Mouse (Mus musculus): ENCODE measurements around the gene Jmjd1c. TPM values are rescaled to one million over a fixed set of nuclear protein-coding genes. Genes with fewer than 3 reads are reported as not detected.

Gene Jmjd1c
- polyA plus RNA-seq, 1 experiment, result 42.4 TPM

DNA sequence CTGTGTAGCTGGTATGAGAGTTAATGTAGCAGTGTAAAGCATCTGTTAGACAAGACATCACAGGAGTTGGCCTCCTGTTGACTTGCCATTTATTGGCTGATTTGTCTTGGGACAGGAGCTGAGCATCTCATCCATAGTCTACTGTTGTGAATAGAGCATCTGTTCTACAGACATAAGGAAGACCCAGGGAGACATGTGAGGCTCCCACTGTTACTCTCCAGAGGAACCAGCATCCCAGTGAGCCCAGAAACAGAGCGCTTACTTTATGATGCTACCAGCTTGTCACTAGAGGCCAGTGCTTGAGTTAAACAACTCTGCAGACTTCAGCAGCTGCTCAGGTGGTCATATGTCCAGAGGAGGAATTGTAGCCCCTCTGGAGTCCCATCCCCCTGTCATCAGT, 157.2 kb downstream of the Jmjd1c start:
- no peak for DNase-seq (ENCODE audit: low read depth)
- TF ChIP-seq CTCF (IDR thresholded peaks at IDR 0.05; ENCODE audit: borderline replicate concordance, extremely low read depth, insufficient read depth, insufficient read length) (no peak), POLR2A (IDR thresholded peaks at IDR 0.05; ENCODE audit: borderline replicate concordance, extremely low read depth, insufficient read depth, insufficient read length, poor library complexity, severe bottlenecking) (no peak)

DNA sequence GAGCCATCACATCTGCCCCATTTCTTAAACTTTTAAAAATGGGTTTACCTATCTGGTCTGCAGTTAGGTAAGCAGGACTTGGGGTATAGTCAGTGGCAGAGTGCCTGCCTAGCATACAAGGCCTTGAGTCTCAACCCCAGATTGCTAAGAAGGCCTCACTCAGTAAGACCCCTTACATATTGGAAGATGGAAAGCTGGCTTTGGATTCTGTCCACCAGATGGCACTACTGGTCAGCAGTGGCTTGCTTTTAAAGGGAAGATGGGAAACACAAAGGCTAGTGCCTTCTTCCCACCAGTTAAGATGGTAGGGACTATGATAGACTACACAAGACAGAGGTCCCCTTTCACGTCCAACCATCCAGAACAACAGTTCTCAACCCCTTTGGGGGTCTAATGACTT, 168.9 kb downstream of the Jmjd1c start:
- DNase-seq (ENCODE audit: low read depth), result peak; percentile 70
- TF ChIP-seq CTCF (IDR thresholded peaks at IDR 0.05; ENCODE audit: borderline replicate concordance, extremely low read depth, insufficient read depth, insufficient read length) (peak; percentile 64; the same call in 1 of the 2 replicates), POLR2A (IDR thresholded peaks at IDR 0.05; ENCODE audit: borderline replicate concordance, extremely low read depth, insufficient read depth, insufficient read length, poor library complexity, severe bottlenecking) (no peak)

DNA sequence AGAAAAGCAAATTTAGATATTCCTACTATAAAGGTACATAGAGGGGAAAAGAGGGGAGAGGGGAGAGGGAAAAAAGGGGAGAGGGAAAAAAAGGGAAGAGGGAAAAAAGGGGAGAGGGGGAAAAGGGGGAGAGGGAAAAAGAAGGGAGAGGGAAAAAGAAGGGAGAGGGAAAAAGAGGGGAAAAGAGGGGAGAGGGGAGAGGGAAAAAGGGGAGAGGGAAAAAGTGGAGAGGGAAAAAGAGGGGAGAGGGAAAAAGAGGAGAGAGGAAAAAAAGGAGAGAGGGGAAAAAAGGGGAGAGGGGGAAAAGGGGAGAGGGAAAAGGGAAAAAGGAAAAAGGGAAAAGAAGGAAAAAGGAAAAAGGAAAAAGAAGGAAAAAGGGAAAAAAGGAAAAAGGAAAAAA, 180.0 kb downstream of the Jmjd1c start:
- DNase-seq (ENCODE audit: low read depth), result no peak
- TF ChIP-seq CTCF (IDR thresholded peaks at IDR 0.05; ENCODE audit: borderline replicate concordance, extremely low read depth, insufficient read depth, insufficient read length), result no peak
- no peak for TF ChIP-seq POLR2A (IDR thresholded peaks at IDR 0.05; ENCODE audit: borderline replicate concordance, extremely low read depth, insufficient read depth, insufficient read length, poor library complexity, severe bottlenecking)

DNA sequence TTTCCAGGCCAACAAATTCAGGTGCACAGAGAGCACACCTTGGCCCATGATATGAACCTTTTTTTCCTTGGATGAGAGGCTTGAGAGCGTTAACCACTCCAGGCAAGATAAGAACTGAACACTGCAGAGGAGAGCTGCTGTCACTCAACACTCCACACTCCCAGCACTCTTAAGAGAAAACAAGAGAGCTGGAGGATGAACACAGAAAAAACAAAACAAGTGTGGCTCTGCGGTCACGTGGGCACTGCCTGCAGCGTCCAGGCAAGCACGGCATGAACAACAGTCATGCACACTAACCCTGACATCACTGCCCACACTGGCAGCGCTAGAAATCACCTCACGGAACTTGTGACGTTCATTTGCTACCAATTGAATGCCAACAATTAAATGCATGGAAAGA, 185.9 kb downstream of the Jmjd1c start:
- TF ChIP-seq POLR2A (IDR thresholded peaks at IDR 0.05; ENCODE audit: borderline replicate concordance, extremely low read depth, insufficient read depth, insufficient read length, poor library complexity, severe bottlenecking) (no peak), CTCF (IDR thresholded peaks at IDR 0.05; ENCODE audit: borderline replicate concordance, extremely low read depth, insufficient read depth, insufficient read length) (no peak)
- DNase-seq (ENCODE audit: low read depth), result no peak

DNA sequence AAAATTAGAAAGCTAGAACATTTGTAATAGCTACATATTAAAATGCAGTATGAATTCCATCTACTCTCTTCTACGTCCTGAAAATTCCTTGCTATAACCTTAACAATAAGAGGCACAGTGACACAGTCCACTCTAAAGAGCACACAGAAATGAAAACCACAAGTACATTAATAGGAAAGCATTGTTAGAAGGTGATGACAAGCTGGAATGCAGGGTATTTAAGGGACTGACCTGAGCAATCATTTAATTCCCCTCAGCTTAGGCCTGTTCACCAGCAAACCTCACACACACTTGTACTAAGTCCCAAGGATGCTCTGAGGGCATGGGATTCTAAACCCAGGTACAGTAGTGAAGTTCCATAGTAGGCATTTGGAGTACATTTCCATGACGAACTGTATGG, 186.6 kb downstream of the Jmjd1c start:
- TF ChIP-seq POLR2A (IDR thresholded peaks at IDR 0.05; ENCODE audit: borderline replicate concordance, extremely low read depth, insufficient read depth, insufficient read length, poor library complexity, severe bottlenecking) (no peak), CTCF (IDR thresholded peaks at IDR 0.05; ENCODE audit: borderline replicate concordance, extremely low read depth, insufficient read depth, insufficient read length) (no peak)
- no peak for DNase-seq (ENCODE audit: low read depth)

DNA sequence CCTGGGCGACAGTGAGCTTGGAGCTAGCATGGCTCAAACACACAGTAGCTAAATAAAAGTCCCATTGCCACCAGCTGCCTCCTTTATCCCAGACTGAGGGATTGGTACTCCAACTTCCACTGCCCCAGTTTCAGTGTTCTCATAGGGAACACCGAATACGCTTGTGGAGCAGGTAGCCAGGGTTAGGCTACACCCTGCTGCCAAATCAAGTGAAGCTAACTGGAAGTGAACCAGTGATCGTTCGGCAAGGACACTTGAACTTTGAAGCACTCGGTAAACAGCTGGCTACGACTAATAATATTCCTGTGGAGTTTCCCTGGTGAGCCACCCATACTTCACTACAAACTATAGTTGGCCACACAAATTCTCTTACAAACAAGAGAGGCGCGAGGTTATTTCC, 187.6 kb downstream of the Jmjd1c start:
- TF ChIP-seq CTCF (IDR thresholded peaks at IDR 0.05; ENCODE audit: borderline replicate concordance, extremely low read depth, insufficient read depth, insufficient read length) (no peak), POLR2A (IDR thresholded peaks at IDR 0.05; ENCODE audit: borderline replicate concordance, extremely low read depth, insufficient read depth, insufficient read length, poor library complexity, severe bottlenecking) (no peak)
- DNase-seq (ENCODE audit: low read depth), result no peak

DNA sequence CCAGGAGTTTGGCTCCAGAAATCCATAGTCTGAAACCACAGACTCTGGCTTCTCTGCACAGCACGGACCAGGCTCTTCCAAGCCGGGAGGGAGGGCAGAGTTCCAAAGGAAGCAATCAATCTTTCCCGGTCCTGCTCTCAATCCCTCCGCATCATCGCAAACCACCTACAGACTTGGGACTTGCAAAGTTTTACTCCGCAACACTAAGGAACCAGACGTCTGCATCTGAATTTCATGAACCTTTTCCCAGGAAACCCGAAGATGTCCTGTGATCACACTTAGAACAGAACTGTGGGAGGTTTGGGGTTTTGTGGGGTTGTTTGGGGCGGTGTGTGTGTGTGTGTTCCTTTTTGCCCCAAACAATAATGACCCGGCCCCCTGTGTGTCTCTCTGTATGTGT, 188.4 kb downstream of the Jmjd1c start:
- peak; percentile 33 for DNase-seq (ENCODE audit: low read depth)
- no peak for TF ChIP-seq CTCF (IDR thresholded peaks at IDR 0.05; ENCODE audit: borderline replicate concordance, extremely low read depth, insufficient read depth, insufficient read length)
- no peak for TF ChIP-seq POLR2A (IDR thresholded peaks at IDR 0.05; ENCODE audit: borderline replicate concordance, extremely low read depth, insufficient read depth, insufficient read length, poor library complexity, severe bottlenecking)

DNA sequence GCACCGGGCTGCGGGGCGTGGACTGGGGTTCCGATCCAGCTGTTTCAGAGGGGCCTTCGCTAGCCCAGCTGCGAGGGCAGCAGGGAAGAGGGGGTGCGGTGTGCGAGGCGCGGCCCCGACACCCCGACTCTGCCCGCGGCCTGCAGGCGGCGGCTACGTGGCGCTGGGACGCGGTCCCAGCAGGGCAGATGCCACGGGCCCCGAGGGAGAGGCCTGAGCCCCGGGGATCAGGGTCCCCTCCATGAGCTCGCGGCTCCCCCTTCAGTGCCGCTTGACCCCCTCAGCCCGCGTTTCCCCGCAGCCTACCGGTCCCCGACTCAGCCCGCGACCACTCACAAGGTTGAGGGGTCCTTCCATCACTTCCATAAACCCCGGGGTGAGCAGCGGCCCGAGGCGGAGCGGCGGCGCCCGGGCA, 188.8 kb downstream of the Jmjd1c start:
- no peak for DNase-seq (ENCODE audit: low read depth)
- no peak; the same call in 1 of the 2 replicates for TF ChIP-seq POLR2A (IDR thresholded peaks at IDR 0.05; ENCODE audit: borderline replicate concordance, extremely low read depth, insufficient read depth, insufficient read length, poor library complexity, severe bottlenecking)
- no peak for TF ChIP-seq CTCF (IDR thresholded peaks at IDR 0.05; ENCODE audit: borderline replicate concordance, extremely low read depth, insufficient read depth, insufficient read length)

DNA sequence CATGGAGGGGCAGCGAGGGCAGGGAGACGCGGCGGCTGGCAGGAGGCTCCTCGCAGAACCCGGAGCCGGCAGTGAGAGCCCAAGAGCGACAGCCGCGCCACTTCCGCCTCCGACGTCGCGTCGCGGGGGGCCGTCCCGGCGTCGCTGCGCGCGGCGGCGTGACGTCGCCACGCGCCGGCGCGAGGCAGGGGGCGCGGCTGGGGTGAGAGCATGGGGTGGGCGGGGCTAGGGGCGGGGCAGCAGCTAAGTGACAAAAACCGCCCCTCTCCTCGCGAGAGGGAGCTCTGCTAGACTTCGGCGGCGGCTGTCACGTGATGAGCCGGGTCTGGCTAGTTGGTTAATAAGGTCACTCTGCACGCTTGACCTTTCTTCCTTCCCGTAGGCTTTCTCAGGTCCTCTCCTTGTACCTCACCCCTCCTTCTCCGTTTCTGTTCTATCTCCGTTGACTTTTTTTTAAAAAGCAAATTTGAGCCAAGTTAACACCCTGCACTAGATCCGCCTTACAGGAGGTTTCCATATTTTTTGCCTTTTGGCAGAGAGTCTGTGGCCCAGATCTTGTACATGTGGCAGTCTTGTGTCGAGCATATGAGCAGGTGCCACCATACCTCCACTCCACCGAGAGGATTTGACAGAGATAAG, 189.4 kb downstream of the Jmjd1c start, which contains the start of gene Nrbf2:
Gene Nrbf2 (minus strand): TSS at position 130 of the 639 bp plus-strand sequence.
- TF ChIP-seq POLR2A (IDR thresholded peaks at IDR 0.05; ENCODE audit: borderline replicate concordance, extremely low read depth, insufficient read depth, insufficient read length, poor library complexity, severe bottlenecking), result peak; percentile 50; the same call in 1 of the 2 replicates
- no peak for TF ChIP-seq CTCF (IDR thresholded peaks at IDR 0.05; ENCODE audit: borderline replicate concordance, extremely low read depth, insufficient read depth, insufficient read length)

DNA sequence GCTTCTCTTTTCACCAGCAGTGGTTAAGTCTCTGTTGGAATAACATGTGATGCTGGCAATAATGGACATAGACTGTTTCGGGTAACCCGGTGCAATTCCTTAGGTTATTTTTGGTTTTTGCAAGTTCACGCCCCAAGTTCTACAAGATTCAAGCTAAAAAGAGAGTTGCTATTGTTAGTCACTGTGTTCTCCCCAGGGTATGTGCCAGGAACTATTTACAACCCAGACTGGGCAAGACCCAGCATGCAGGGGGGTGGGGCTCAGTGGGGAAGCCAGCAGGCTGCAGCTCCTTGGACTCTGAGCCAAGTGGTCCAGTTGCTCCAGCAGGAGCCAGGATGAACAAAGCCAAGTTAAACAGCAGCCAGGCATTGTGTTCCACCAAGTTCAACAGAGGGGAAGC, 192.0 kb downstream of the Jmjd1c start:
- peak; percentile 62 for DNase-seq (ENCODE audit: low read depth)
- TF ChIP-seq POLR2A (IDR thresholded peaks at IDR 0.05; ENCODE audit: borderline replicate concordance, extremely low read depth, insufficient read depth, insufficient read length, poor library complexity, severe bottlenecking) (no peak), CTCF (IDR thresholded peaks at IDR 0.05; ENCODE audit: borderline replicate concordance, extremely low read depth, insufficient read depth, insufficient read length) (no peak)

More for the DNA sequence above, 189.4 kb downstream of the Jmjd1c start, which contains the start of gene Nrbf2:
- DNase-seq (ENCODE audit: low read depth), result peak; percentile 98

DNA sequence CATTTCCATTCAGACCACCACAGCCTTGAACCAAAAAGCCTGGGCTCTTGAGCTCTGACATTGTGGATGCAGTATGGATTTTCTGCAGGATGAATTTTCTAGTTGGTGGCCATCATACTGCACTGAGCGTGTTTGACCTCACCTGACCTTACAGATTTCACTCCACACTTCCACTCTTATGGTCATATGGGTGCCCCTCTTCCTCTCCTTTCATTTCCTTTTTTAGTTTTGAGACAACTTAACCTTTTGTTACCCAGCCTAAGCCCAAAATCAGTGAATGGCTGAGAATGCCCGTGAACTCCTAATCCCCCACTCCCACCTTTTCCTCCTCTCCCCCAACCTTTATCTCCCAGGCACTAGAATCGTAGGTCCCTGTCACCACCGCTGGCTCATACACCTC, 194.7 kb downstream of the Jmjd1c start:
- DNase-seq (ENCODE audit: low read depth), result no peak
- TF ChIP-seq CTCF (IDR thresholded peaks at IDR 0.05; ENCODE audit: borderline replicate concordance, extremely low read depth, insufficient read depth, insufficient read length), result no peak
- no peak for TF ChIP-seq POLR2A (IDR thresholded peaks at IDR 0.05; ENCODE audit: borderline replicate concordance, extremely low read depth, insufficient read depth, insufficient read length, poor library complexity, severe bottlenecking)

DNA sequence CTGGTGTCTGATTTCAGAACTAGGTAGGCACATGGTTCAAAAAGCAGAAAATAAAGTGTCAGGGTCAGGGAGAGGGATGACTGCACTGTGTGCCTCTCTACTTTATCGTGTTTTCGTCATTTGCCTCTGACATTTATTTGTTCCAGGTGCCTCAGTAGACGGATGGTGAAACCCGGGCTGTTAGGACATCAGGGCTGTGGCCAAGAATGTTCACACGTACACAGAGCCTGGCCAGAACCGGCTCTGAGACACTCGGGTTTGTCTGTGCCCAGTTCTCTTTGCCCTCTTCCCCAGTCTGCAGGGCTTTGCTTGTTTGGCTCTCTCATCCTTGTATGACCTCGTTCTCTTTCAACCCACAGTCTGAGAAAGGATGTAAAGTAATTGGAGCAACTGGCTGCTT, 195.2 kb downstream of the Jmjd1c start:
- no peak for DNase-seq (ENCODE audit: low read depth)
- TF ChIP-seq POLR2A (IDR thresholded peaks at IDR 0.05; ENCODE audit: borderline replicate concordance, extremely low read depth, insufficient read depth, insufficient read length, poor library complexity, severe bottlenecking), result no peak

All from brain, embryonic 14.5 days (tissue).